Mouse (Mus musculus): ENCODE results near the gene Ppef1. TPM values are rescaled to one million over a fixed set of nuclear protein-coding genes. Genes with fewer than 3 reads are reported as not detected.

Ppef1 gene
- polyA plus RNA-seq, 1 experiment, result not detected

DNA sequence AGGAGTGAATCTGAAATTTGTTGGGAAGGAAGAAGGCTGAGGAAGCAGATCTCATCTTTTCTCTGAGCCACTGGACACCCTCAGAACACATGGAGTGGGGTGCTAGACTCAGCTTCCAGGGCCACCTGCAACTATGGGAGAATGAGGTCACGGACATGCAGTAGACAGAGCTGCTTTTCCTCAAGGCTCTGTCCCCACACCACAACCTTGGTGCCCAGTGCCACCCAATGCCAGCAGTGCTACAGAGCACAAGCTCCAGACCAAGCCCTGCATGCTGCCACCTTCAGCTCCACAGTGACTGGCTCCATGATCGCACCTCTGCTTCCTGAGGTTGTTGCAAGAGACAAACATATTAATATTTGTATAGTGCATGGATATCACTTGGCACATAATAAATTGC is 132.2 kb downstream of the Ppef1 start:
- peaks cover 30% of the 10 kb centered on the region for H3K4me1 ChIP-seq (ENCODE audit: control insufficient read depth, insufficient read depth, low read length)
- peak overlapping the region; percentile 89 for H3K27ac ChIP-seq (ENCODE audit: insufficient read depth, low read depth, low read length)
- H3K4me3 ChIP-seq (ENCODE audit: insufficient read depth, low read depth, low read length), result no peak overlapping the region
- WGBS, result 74% methylated on average over 2 of the region's 2 CpGs
- TF ChIP-seq CTCF (IDR thresholded peaks at IDR 0.05; ENCODE audit: insufficient read depth, low read depth, low read length), result no peak
- no peak for TF ChIP-seq POLR2A (IDR thresholded peaks at IDR 0.05; ENCODE audit: insufficient read depth, low read depth, low read length)

GRCm38 (mm10) chrX:160602770-160603169 is 132.8 kb downstream of the Ppef1 start:
- Histone ChIP-seq H3K4me3 (ENCODE audit: insufficient read depth, low read depth, low read length) (no peak overlapping the region), H3K4me1 (ENCODE audit: control insufficient read depth, insufficient read depth, low read length) (peaks cover 31% of the 10 kb centered on the region), H3K27ac (ENCODE audit: insufficient read depth, low read depth, low read length) (peak overlapping the region; percentile 89)
- WGBS, result 76% methylated on average over 1 of the region's 1 CpGs
- no peak for TF ChIP-seq CTCF (IDR thresholded peaks at IDR 0.05; ENCODE audit: insufficient read depth, low read depth, low read length)
- TF ChIP-seq POLR2A (IDR thresholded peaks at IDR 0.05; ENCODE audit: insufficient read depth, low read depth, low read length), result no peak

- WGBS, result 15% methylated on average over 3 of the region's 3 CpGs
- Histone ChIP-seq H3K27ac (ENCODE audit: insufficient read depth, low read depth, low read length) (peak overlapping the region; percentile 78), H3K4me1 (ENCODE audit: control insufficient read depth, insufficient read depth, low read length) (peaks cover 31% of the 10 kb centered on the region), H3K4me3 (ENCODE audit: insufficient read depth, low read depth, low read length) (no peak overlapping the region)
- TF ChIP-seq POLR2A (IDR thresholded peaks at IDR 0.05; ENCODE audit: insufficient read depth, low read depth, low read length) (no peak), CTCF (IDR thresholded peaks at IDR 0.05; ENCODE audit: insufficient read depth, low read depth, low read length) (no peak)
Observed at GRCm38 (mm10) chrX:160601053-160601452, 134.5 kb downstream of the Ppef1 start.

GRCm38 (mm10) chrX:160598562-160599458 is 136.8 kb downstream of the Ppef1 start:
- TF ChIP-seq POLR2A (IDR thresholded peaks at IDR 0.05; ENCODE audit: insufficient read depth, low read depth, low read length), result no peak
- TF ChIP-seq CTCF (IDR thresholded peaks at IDR 0.05; ENCODE audit: insufficient read depth, low read depth, low read length), result no peak
- Histone ChIP-seq H3K4me1 (ENCODE audit: control insufficient read depth, insufficient read depth, low read length) (peaks cover 26% of the 10 kb centered on the region), H3K27ac (ENCODE audit: insufficient read depth, low read depth, low read length) (peak overlapping the region; percentile 47; the same call in 1 of the 2 replicates), H3K4me3 (ENCODE audit: insufficient read depth, low read depth, low read length) (no peak overlapping the region)
- 30% methylated on average over 3 of the region's 3 CpGs for WGBS

GRCm38 (mm10) chrX:160598055-160598454 is 137.5 kb downstream of the Ppef1 start:
- 73% methylated on average over 2 of the region's 2 CpGs for WGBS
- Histone ChIP-seq H3K4me1 (ENCODE audit: control insufficient read depth, insufficient read depth, low read length) (peaks cover 24% of the 10 kb centered on the region), H3K4me3 (ENCODE audit: insufficient read depth, low read depth, low read length) (no peak overlapping the region), H3K27ac (ENCODE audit: insufficient read depth, low read depth, low read length) (no peak overlapping the region)
- no peak for TF ChIP-seq POLR2A (IDR thresholded peaks at IDR 0.05; ENCODE audit: insufficient read depth, low read depth, low read length)
- no peak for TF ChIP-seq CTCF (IDR thresholded peaks at IDR 0.05; ENCODE audit: insufficient read depth, low read depth, low read length)

- 33% methylated on average over 6 of the region's 6 CpGs for WGBS
- no peak overlapping the region for H3K4me3 ChIP-seq (ENCODE audit: insufficient read depth, low read depth, low read length)
- no peak for TF ChIP-seq POLR2A (IDR thresholded peaks at IDR 0.05; ENCODE audit: insufficient read depth, low read depth, low read length)
- TF ChIP-seq CTCF (IDR thresholded peaks at IDR 0.05; ENCODE audit: insufficient read depth, low read depth, low read length), result no peak
- peak overlapping the region; percentile 73 for H3K27ac ChIP-seq (ENCODE audit: insufficient read depth, low read depth, low read length)
- H3K4me1 ChIP-seq (ENCODE audit: control insufficient read depth, insufficient read depth, low read length), result peaks cover 21% of the 10 kb centered on the region
Observed at GRCm38 (mm10) chrX:160592933-160593332, 142.6 kb downstream of the Ppef1 start.

GRCm38 (mm10) chrX:160590147-160590546 is 145.4 kb downstream of the Ppef1 start:
- H3K4me1 ChIP-seq (ENCODE audit: control insufficient read depth, insufficient read depth, low read length), result peaks cover 38% of the 10 kb centered on the region
- 97% methylated on average over 7 of the region's 7 CpGs for WGBS
- H3K4me3 ChIP-seq (ENCODE audit: insufficient read depth, low read depth, low read length), result no peak overlapping the region
- TF ChIP-seq CTCF (IDR thresholded peaks at IDR 0.05; ENCODE audit: insufficient read depth, low read depth, low read length) (no peak), POLR2A (IDR thresholded peaks at IDR 0.05; ENCODE audit: insufficient read depth, low read depth, low read length) (no peak)
- no peak overlapping the region for H3K27ac ChIP-seq (ENCODE audit: insufficient read depth, low read depth, low read length)

DNA sequence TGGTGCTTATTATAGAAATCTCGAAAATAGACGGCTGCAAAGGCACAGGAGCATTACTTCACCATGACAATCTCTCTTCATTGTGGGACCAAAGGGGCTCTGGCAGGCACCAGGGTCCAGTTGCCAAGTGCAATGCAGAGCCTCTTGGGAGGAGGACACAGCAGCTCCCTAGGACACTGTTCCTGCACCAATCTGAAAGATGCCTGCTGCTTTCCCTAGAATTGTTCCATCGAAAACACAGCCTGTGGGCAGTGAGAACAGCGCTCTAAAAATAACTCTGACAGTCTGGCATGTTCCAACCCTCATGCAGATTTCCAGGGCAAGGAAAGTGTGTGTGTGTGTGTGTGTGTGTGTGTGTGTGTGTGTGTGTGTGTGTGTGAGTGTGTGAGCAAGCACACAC is 147.0 kb downstream of the Ppef1 start:
- 27% methylated on average over 4 of the region's 4 CpGs for WGBS
- Histone ChIP-seq H3K4me3 (ENCODE audit: insufficient read depth, low read depth, low read length) (no peak overlapping the region), H3K4me1 (ENCODE audit: control insufficient read depth, insufficient read depth, low read length) (peaks cover 45% of the 10 kb centered on the region), H3K27ac (ENCODE audit: insufficient read depth, low read depth, low read length) (peak overlapping the region; percentile 53; the same call in 1 of the 2 replicates)
- TF ChIP-seq POLR2A (IDR thresholded peaks at IDR 0.05; ENCODE audit: insufficient read depth, low read depth, low read length) (no peak), CTCF (IDR thresholded peaks at IDR 0.05; ENCODE audit: insufficient read depth, low read depth, low read length) (no peak)

GRCm38 (mm10) chrX:160585110-160585509 is 150.5 kb downstream of the Ppef1 start:
- WGBS, result 26% methylated on average over 1 of the region's 1 CpGs
- Histone ChIP-seq H3K27ac (ENCODE audit: insufficient read depth, low read depth, low read length) (no peak overlapping the region), H3K4me1 (ENCODE audit: control insufficient read depth, insufficient read depth, low read length) (peaks cover 35% of the 10 kb centered on the region), H3K4me3 (ENCODE audit: insufficient read depth, low read depth, low read length) (no peak overlapping the region)
- TF ChIP-seq CTCF (IDR thresholded peaks at IDR 0.05; ENCODE audit: insufficient read depth, low read depth, low read length) (no peak), POLR2A (IDR thresholded peaks at IDR 0.05; ENCODE audit: insufficient read depth, low read depth, low read length) (no peak)

All from olfactory bulb, adult 2 months (tissue).